Mouse (Mus musculus): Measurements from ENCODE around the gene Ccdc9b.

GRCm38 (mm10) chr2:118756103-118756502 lies 6.4 kb downstream of the Ccdc9b start:
- TF ChIP-seq POLR2A (IDR thresholded peaks at IDR 0.05; ENCODE audit: extremely low read depth, insufficient read depth, low read length) (no peak), CTCF (IDR thresholded peaks at IDR 0.05; ENCODE audit: extremely low read depth, insufficient read depth, low read length) (no peak)

Measured in cortical plate, adult 2 months (tissue).